Mouse (Mus musculus): ENCODE measurements around the gene 1700067K01Rik. TPM values are rescaled to one million over a fixed set of nuclear protein-coding genes. Genes with fewer than 3 reads are reported as not detected.
A peak's percentile ranks its signal among the peaks of the same experiment; 100 is the strongest.

The 1700067K01Rik gene
- polyA plus RNA-seq, 1 experiment from 2014 or later: 0.55 TPM

DNA sequence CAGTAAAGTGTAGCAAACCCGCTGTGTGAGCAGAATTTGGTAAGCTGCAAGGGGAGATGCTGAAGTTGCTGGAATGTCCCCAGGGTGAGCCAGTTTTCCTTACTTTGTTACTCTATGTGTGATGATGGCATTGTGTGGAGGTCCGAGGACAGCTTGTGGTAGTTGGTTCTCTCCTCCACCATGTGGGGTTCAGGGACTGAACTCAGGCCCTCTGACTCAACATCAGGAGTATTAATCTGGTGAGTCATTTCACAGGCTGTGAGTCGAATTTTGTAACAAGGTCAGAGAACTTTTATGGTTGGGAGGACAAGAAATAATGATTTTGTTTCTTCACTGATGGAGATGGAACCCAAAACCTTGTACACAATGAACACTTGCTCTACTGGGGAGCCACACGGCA, 31.5 kb downstream of the 1700067K01Rik start:
- Histone ChIP-seq H3K27ac (ENCODE audit: low read length) (no peak overlapping the region), H3K4me2 (ENCODE audit: low read depth, low read length) (no peak overlapping the region), H3K4me3 (ENCODE audit: low read length) (no peak overlapping the region), H3K27me3 (ENCODE audit: control insufficient read depth, insufficient read depth, low read depth, low read length) (no peaks in the 10 kb centered on the region), H3K9ac (ENCODE audit: low read length) (no peak overlapping the region), H3K36me3 (ENCODE audit: control insufficient read depth, insufficient read depth, low read length) (no peaks in the 10 kb centered on the region), H3K9me3 (ENCODE audit: control insufficient read depth, low read length) (no peaks in the 10 kb centered on the region), H3K4me1 (replicated peaks; ENCODE audit: control insufficient read depth, insufficient read depth, low read length) (no peaks in the 10 kb centered on the region)
- WGBS: 78% methylated on average over 4 of the region's 4 CpGs
- ATAC-seq (ENCODE audit: low read depth): no peak

DNA sequence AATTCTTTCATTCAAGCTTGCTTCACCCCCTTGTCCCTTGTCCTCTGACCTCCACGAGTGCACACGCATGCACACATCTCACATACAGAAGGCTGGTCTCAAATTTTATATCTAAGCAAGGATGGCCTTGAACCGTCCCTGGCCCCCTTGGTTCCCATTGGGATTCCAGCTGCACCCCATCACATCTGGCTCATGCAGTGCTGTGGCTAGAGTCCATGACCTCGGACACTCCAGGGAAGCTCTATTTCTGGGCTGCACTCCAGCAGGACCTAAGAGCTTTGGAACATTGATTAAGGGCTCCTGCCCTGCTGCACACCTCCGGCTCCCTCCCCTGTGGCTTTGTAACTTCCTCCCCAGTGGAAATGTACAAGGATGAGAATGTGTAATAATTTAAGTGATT, 36.7 kb downstream of the 1700067K01Rik start:
- H3K4me1 ChIP-seq (replicated peaks; ENCODE audit: control insufficient read depth, insufficient read depth, low read length): peaks cover 6% of the 10 kb centered on the region
- no peak overlapping the region for H3K4me3 ChIP-seq (ENCODE audit: low read length)
- H3K9me3 ChIP-seq (ENCODE audit: control insufficient read depth, low read length): no peaks in the 10 kb centered on the region

GRCm38 (mm10) chr8:84039050-84039449, 37.7 kb downstream of the 1700067K01Rik start:
- 2% methylated on average over 5 of the region's 5 CpGs for WGBS
- Histone ChIP-seq H3K4me3 (ENCODE audit: low read length) (no peak overlapping the region), H3K4me2 (ENCODE audit: low read depth, low read length) (no peak overlapping the region)

More for the DNA sequence above, 36.7 kb downstream of the 1700067K01Rik start:
- H3K36me3 ChIP-seq (ENCODE audit: control insufficient read depth, insufficient read depth, low read length): no peaks in the 10 kb centered on the region
- no peak for ATAC-seq (ENCODE audit: low read depth)
- 66% methylated on average over 5 of the region's 5 CpGs for WGBS
- H3K9ac ChIP-seq (ENCODE audit: low read length): no peak overlapping the region
- peaks cover 11% of the 10 kb centered on the region for H3K27me3 ChIP-seq (ENCODE audit: control insufficient read depth, insufficient read depth, low read depth, low read length)
- no peak overlapping the region for H3K4me2 ChIP-seq (ENCODE audit: low read depth, low read length)
- H3K27ac ChIP-seq (ENCODE audit: low read length): no peak overlapping the region

GRCm38 (mm10) chr8:84042066-84042947, 41.0 kb downstream of the 1700067K01Rik start, which contains the start of gene Il27ra:
TSS of gene Il27ra (minus strand) at chr8:84042589.
- Histone ChIP-seq H3K4me3 (ENCODE audit: low read length) (peak within 1 kb of the TSS; percentile 48), H3K4me2 (ENCODE audit: low read depth, low read length) (peak within 1 kb of the TSS; percentile 83), H3K27ac (ENCODE audit: low read length) (no peak within 1 kb of the TSS), H3K9ac (ENCODE audit: low read length) (peak within 1 kb of the TSS; percentile 61), H3K27me3 (ENCODE audit: control insufficient read depth, insufficient read depth, low read depth, low read length) (peaks cover 39% of the 10 kb centered on the region), H3K4me1 (replicated peaks; ENCODE audit: control insufficient read depth, insufficient read depth, low read length) (peaks cover 6% of the 10 kb centered on the region), H3K9me3 (ENCODE audit: control insufficient read depth, low read length) (no peaks in the 10 kb centered on the region), H3K36me3 (ENCODE audit: control insufficient read depth, insufficient read depth, low read length) (no peaks in the 10 kb centered on the region)
- WGBS: 3% methylated on average over 40 of the region's 40 CpGs
- ATAC-seq (ENCODE audit: low read depth): peak; percentile 74

More at GRCm38 (mm10) chr8:84039050-84039449, 37.7 kb downstream of the 1700067K01Rik start:
- H3K9me3 ChIP-seq (ENCODE audit: control insufficient read depth, low read length): no peaks in the 10 kb centered on the region
- H3K9ac ChIP-seq (ENCODE audit: low read length): no peak overlapping the region
- ATAC-seq (ENCODE audit: low read depth): peak; percentile 13; the same call in 1 of the 2 replicates
- H3K27me3 ChIP-seq (ENCODE audit: control insufficient read depth, insufficient read depth, low read depth, low read length): peaks cover 21% of the 10 kb centered on the region
- no peaks in the 10 kb centered on the region for H3K36me3 ChIP-seq (ENCODE audit: control insufficient read depth, insufficient read depth, low read length)
- no peak overlapping the region for H3K27ac ChIP-seq (ENCODE audit: low read length)
- peaks cover 6% of the 10 kb centered on the region for H3K4me1 ChIP-seq (replicated peaks; ENCODE audit: control insufficient read depth, insufficient read depth, low read length)

- ATAC-seq (ENCODE audit: low read depth): peak; percentile 63
Observed at GRCm38 (mm10) chr8:84042948-84043342, 41.6 kb downstream of the 1700067K01Rik start.

GRCm38 (mm10) chr8:84044103-84044502, 42.8 kb downstream of the 1700067K01Rik start:
- peaks cover 39% of the 10 kb centered on the region for H3K27me3 ChIP-seq (ENCODE audit: control insufficient read depth, insufficient read depth, low read depth, low read length)
- ATAC-seq (ENCODE audit: low read depth): no peak
- no peak overlapping the region for H3K4me3 ChIP-seq (ENCODE audit: low read length)
- 11% methylated on average over 7 of the region's 7 CpGs for WGBS
- no peaks in the 10 kb centered on the region for H3K9me3 ChIP-seq (ENCODE audit: control insufficient read depth, low read length)
- H3K4me1 ChIP-seq (replicated peaks; ENCODE audit: control insufficient read depth, insufficient read depth, low read length): peaks cover 6% of the 10 kb centered on the region
- H3K9ac ChIP-seq (ENCODE audit: low read length): no peak overlapping the region
- H3K27ac ChIP-seq (ENCODE audit: low read length): no peak overlapping the region
- no peak overlapping the region for H3K4me2 ChIP-seq (ENCODE audit: low read depth, low read length)
- no peaks in the 10 kb centered on the region for H3K36me3 ChIP-seq (ENCODE audit: control insufficient read depth, insufficient read depth, low read length)

More at GRCm38 (mm10) chr8:84042948-84043342, 41.6 kb downstream of the 1700067K01Rik start:
- Histone ChIP-seq H3K4me3 (ENCODE audit: low read length) (peak overlapping the region; percentile 48; the same call in 1 of the 2 replicates), H3K27me3 (ENCODE audit: control insufficient read depth, insufficient read depth, low read depth, low read length) (peaks cover 39% of the 10 kb centered on the region), H3K9me3 (ENCODE audit: control insufficient read depth, low read length) (no peaks in the 10 kb centered on the region), H3K9ac (ENCODE audit: low read length) (no peak overlapping the region), H3K27ac (ENCODE audit: low read length) (no peak overlapping the region), H3K36me3 (ENCODE audit: control insufficient read depth, insufficient read depth, low read length) (no peaks in the 10 kb centered on the region), H3K4me1 (replicated peaks; ENCODE audit: control insufficient read depth, insufficient read depth, low read length) (peaks cover 6% of the 10 kb centered on the region), H3K4me2 (ENCODE audit: low read depth, low read length) (peak overlapping the region; percentile 83)
- 30% methylated on average over 12 of the region's 12 CpGs for WGBS

- no peaks in the 10 kb centered on the region for H3K36me3 ChIP-seq (ENCODE audit: control insufficient read depth, insufficient read depth, low read length)
- H3K4me2 ChIP-seq (ENCODE audit: low read depth, low read length): 0 out of 2 replicates have a peak within 1 kb of the TSS, but pooled peaks have one; percentile 9
- ATAC-seq (ENCODE audit: low read depth): no peak
- H3K9ac ChIP-seq (ENCODE audit: low read length): no peak within 1 kb of the TSS
- no peak within 1 kb of the TSS for H3K4me3 ChIP-seq (ENCODE audit: low read length)
- peaks cover 6% of the 10 kb centered on the region for H3K4me1 ChIP-seq (replicated peaks; ENCODE audit: control insufficient read depth, insufficient read depth, low read length)
- WGBS: 4% methylated on average over 9 of the region's 9 CpGs
- peaks cover 39% of the 10 kb centered on the region for H3K27me3 ChIP-seq (ENCODE audit: control insufficient read depth, insufficient read depth, low read depth, low read length)
- no peak within 1 kb of the TSS for H3K27ac ChIP-seq (ENCODE audit: low read length)
- no peaks in the 10 kb centered on the region for H3K9me3 ChIP-seq (ENCODE audit: control insufficient read depth, low read length)
Observed at GRCm38 (mm10) chr8:84044900-84045299, 43.6 kb downstream of the 1700067K01Rik start, which contains the start of gene Rln3. TSS of gene Rln3 (minus strand) at chr8:84045000.

GRCm38 (mm10) chr8:84046505-84046904, 45.2 kb downstream of the 1700067K01Rik start:
- Histone ChIP-seq H3K4me1 (replicated peaks; ENCODE audit: control insufficient read depth, insufficient read depth, low read length) (peaks cover 6% of the 10 kb centered on the region), H3K4me2 (ENCODE audit: low read depth, low read length) (no peak overlapping the region)
- 76% methylated on average over 3 of the region's 3 CpGs for WGBS

GRCm38 (mm10) chr8:84048171-84048570, 46.9 kb downstream of the 1700067K01Rik start:
- no peak for ATAC-seq (ENCODE audit: low read depth)
- WGBS: 51% methylated on average over 5 of the region's 5 CpGs
- no peak overlapping the region for H3K27ac ChIP-seq (ENCODE audit: low read length)

More at GRCm38 (mm10) chr8:84046505-84046904, 45.2 kb downstream of the 1700067K01Rik start:
- Histone ChIP-seq H3K9me3 (ENCODE audit: control insufficient read depth, low read length) (no peaks in the 10 kb centered on the region), H3K9ac (ENCODE audit: low read length) (no peak overlapping the region), H3K27ac (ENCODE audit: low read length) (no peak overlapping the region), H3K36me3 (ENCODE audit: control insufficient read depth, insufficient read depth, low read length) (no peaks in the 10 kb centered on the region), H3K4me3 (ENCODE audit: low read length) (no peak overlapping the region), H3K27me3 (ENCODE audit: control insufficient read depth, insufficient read depth, low read depth, low read length) (peaks cover 35% of the 10 kb centered on the region)
- ATAC-seq (ENCODE audit: low read depth): no peak

More at GRCm38 (mm10) chr8:84048171-84048570, 46.9 kb downstream of the 1700067K01Rik start:
- no peak overlapping the region for H3K4me2 ChIP-seq (ENCODE audit: low read depth, low read length)
- H3K36me3 ChIP-seq (ENCODE audit: control insufficient read depth, insufficient read depth, low read length): no peaks in the 10 kb centered on the region
- 0 out of 2 replicates have a peak, but pooled peaks cover under 1% of the 10 kb centered on the region for H3K9me3 ChIP-seq (ENCODE audit: control insufficient read depth, low read length)
- H3K4me1 ChIP-seq (replicated peaks; ENCODE audit: control insufficient read depth, insufficient read depth, low read length): peaks cover 8% of the 10 kb centered on the region
- H3K4me3 ChIP-seq (ENCODE audit: low read length): no peak overlapping the region
- no peak overlapping the region for H3K9ac ChIP-seq (ENCODE audit: low read length)
- peaks cover 26% of the 10 kb centered on the region for H3K27me3 ChIP-seq (ENCODE audit: control insufficient read depth, insufficient read depth, low read depth, low read length)

Data from lung, embryonic 16.5 days (tissue).